Mouse (Mus musculus): ENCODE measurements at regions not wholly inside any gene's neighbourhood (a gene's known extent, or its start where the extent isn't known, plus 50 kb on each side); places are given as distances from the start of the nearest gene placed in this dataset.
"Not testable (repeated sequence)": the region's sequence is repeated elsewhere in the genome, so short reads cannot be mapped to it uniquely, and the experiment has no call there.

DNA sequence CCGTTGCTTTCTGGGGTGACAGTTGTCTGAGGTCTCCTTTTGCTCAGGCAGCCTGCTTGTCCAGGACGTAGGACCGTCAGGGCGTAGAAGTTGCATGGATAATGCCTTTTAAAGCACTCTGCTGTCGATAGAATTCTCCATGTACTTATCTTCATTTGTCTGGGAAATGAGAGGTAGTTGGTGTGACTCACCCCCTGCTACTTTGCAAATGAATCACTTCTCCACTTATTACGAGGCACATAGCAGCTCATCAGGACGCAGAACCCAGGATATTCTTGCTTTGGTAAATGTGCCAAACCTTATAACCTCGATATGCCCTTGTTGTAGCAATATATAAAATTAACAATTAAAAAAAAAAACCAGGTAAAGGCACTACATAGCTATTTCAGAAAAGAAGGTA is 159.7 kb upstream of the Smlr1 start:
- DNase-seq = no peak

DNA sequence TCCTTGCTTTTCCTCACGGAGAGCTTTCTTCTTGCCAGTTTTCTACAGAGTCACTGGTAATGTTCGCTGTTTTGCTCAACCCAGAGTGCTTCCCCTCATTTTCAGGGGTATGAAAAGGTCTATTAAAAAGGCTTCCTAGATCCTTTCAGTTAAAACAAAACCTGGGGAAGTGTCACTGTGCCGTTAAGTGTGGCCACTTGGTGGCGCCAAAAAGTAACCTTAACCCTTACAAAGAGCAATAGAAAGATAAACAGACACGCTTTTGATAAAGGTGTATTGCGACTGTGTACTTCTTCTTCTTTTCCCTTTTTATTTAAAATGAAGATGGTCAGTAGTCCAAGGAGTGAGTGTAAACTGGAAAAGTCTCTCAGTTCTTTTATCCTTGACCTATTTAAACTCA is 145.2 kb upstream of the Smlr1 start:
- peak; percentile 4 for DNase-seq

DNA sequence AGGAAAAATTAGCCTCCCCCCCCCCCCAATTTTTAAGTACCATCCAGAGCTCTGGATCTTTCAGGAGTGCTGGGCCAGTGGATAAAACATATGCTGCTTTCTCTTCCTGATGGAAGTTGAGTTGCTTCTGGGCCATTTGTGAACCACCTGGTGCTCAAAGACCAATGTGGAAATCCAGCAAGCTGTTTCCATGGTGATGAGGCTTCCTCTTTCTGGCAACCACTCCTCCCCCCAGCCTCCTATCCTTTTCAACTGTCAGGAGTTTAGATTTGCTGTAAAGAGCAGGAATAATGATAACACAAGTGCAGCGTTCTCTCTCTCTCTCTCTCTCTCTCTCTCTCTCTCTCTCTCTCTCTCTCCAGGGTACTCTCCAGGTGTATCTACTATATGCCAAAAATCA is 141.8 kb upstream of the Smlr1 start:
- no peak for DNase-seq

DNA sequence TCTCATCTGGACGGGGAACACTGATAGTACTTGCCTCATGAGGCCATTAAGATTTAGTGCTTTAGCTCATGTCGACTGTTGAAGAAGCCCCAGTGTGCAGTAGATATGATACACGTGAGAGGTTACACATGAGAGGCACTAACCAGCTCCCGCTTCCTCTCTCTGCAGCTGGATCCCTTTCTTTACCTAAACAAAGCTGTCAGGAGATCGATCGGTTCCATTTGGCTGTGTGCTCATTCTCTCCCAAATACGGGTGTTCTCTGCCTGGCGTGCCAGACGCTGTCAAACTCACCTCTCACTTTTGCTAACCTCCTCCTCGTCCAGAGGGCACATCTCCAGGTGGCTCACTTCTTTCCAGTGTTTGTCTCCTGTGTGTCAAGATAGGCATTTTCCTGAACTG is 139.3 kb upstream of the Smlr1 start:
- no peak for DNase-seq

DNA sequence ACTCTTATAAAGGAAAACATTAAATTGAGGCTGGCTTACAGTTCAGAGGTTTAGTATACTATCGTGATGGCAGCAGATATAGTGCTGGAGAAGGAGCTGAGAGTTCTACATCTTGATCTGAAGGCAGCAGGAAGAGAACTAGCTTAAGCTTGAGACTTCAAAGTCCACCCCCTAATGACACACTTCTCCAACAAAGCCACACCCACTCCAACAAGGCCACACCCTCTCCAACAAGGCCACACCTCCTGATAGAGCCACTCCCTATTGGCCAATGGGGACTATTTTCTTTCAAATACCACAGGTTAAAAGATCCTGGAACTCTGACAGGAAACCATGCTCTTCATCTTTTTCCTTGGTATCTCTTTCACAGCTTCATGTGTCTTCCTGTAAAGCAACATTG is 134.0 kb upstream of the Smlr1 start:
- no peak for DNase-seq

DNA sequence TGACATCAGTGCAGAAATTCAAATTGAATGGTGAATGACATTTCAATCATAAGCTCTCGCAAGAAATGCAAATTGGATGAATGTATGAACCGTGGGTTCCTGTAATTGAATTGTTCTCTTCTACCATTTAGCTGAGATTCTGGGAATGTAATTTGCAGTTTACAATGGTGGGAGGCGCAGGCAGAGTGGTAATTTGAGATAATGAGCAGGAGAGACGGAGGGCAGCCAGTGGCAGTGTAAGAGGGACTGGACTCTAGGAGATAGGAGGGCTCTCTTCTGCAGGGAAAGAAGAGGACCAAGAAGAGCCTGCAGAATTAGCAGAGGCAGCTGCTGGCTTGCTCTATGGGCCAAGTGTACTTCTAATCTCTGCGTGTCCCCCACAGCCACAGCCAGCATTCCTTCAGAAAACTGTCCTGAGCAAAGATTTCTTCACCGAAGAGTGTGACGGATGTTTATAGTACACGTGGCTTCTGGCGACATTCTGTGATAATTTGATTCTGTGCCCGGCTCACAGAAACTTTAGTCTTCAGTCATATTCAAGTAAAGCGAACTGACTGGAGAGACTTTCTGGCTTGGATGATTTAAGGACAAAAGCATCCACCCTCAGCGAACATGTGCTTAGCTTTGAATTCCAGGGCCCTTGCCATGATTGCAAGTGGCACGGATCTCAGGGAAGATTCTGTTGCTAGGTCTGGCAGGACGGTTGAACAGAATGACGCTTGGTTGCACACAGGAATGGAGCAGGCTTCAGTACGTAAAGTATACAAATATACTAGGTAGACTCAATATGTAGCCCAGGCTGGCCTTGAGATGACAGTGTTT is 116.9 kb upstream of the Smlr1 start:
- no peak for DNase-seq

DNA sequence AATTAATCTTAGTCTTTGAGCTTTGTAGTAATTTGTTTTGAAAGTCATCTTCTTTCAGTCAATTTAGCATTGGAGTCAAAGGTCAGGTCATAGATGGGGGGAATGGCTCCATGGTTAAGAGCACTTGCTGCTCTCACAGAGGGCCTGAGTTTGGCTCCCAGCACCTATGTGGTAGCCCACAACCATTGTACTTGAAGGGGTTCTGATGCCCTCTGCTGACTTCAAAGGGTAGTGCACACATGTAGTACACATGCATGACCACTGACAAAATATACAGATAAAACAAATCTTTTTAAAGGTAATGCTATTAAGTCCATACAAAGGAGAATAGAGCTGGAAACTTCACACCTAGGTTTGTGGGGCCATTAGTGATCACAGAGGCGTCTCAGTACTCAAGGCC is 111.7 kb upstream of the Smlr1 start:
- DNase-seq = no peak

DNA sequence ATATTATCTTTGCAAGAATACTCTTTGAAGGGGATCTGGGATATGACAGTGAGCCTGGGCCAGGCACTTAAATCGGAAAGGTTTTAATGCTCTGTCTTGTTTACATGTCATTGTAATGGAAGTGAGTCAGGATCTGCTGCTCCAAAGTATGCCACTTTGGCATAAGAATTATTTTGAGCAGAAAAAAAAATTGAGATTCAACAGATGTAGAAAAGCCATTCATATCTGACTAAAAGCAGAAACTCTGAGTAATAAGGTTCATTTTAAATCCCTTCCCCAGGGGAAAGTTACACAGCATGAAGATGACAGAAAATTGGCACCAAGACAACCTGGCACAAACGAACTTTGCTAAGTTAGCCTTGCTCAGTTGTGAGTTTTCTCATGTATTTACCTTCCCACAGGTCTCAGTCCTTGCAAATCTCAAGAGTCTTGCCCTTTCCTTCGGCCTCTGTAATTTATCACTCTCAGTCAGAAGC is 107.5 kb upstream of the Smlr1 start:
- no peak for DNase-seq

DNA sequence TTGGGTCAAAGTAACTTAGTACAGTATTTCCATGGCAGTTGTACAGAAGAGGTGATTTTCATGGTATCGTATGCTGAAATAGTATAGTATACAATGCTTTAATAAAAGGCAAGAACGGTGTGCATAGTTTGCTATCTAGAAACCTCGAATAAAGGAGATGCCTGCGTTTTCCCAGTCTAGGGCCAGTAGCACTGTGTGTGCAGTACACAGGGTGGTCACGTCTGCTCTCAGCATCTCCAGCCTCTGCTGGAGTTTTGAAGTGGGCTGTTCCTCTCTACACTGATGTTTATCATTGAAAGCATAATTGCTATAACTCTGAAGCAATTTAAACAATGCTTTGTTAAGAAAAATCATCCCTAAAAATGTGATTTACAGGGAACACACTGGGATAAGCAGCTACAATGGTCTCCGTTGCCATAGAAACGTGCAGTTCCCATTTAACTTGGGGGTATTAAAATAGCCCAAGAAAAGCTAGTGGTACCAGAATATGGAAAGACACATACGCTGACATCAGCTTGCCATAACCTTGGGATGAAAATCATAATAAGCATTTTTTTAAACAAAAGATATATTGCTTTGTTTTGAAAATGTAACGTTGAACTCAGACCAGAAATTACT is 106.1 kb upstream of the Smlr1 start:
- no peak for DNase-seq

DNA sequence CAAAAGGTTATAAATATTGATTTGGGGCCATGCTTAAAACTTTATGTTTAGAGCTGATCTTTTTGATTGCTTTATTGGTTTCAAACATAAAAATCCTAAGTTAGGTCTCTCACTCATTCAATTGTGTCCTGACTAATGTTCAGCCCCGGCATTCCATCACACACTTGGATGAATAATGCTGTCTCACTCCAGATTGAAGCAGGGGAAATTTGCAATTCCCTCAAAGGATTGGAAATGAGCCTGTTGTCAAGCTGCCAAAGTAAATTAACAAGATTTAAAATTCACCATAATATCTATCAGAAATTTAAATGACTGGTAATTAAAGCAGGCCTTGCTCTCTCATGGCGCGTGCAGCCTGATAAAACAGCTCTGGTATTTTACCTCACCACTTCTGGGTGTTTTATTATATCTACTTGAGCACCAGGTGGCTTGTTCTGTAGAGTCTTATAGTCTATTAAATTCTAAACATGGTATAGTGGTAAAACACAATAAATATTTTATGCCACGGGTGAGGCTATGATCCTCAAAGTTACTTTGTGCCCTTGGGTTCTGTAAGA is 97.1 kb upstream of the Smlr1 start:
- DNase-seq = no peak

DNA sequence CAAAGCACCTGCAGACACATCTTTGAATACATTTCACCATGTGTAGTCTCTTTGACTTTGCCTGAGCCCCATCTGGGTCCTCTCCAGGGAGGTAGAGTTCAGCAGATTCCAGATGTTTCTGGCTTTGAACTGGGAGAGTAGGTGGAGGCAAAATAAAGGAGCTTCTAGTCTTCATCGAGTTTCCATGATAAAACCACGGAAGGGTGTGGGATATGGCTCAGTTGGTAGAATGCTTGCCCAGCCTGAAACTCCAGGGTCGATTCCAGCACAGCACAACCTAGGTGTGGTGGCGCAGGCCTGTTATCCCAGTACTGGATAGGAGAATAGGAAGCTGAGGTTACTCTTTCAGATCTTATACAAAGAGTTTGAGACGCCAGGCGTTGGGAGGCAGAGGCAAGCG is 96.2 kb upstream of the Smlr1 start:
- DNase-seq = no peak

DNA sequence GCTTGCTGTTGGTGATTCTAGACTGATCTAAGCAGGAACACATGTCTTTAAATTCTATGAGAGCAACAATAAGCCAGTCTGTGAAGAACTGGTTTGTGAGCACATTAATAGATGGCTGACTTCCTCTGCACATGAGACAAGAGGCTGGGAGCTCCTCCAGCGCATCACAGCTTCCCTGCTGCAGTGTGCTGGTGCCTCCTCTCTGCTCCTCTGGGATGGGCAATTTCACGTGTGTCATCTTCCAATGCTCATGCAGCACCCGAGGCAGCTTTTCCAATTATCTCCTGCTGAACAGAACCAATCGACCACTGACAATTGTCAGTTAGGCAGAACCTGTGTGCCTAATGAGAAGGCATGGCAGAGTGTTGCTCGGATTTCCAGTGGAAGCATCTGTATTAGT is 86.5 kb upstream of the Smlr1 start:
- no peak for DNase-seq

DNA sequence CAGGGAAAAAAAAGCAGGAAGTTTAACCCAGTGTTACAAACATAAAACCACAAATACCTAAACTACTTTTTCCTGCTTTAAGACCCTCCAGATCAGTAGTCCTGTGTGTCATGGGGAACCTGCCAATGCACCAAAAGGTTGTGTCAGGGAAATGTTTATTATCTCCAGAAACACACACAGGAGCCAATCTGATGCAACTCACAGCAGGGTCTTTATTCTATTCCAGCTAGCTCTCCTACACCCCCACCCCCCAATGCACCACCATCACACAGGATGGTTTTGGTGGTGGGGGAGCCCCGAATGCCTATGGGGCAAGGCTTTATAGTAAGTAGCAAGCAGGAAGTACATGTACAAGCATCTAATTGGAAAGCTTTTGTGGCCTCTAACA is 85.7 kb upstream of the Smlr1 start:
- not testable (repeated sequence) for DNase-seq

DNA sequence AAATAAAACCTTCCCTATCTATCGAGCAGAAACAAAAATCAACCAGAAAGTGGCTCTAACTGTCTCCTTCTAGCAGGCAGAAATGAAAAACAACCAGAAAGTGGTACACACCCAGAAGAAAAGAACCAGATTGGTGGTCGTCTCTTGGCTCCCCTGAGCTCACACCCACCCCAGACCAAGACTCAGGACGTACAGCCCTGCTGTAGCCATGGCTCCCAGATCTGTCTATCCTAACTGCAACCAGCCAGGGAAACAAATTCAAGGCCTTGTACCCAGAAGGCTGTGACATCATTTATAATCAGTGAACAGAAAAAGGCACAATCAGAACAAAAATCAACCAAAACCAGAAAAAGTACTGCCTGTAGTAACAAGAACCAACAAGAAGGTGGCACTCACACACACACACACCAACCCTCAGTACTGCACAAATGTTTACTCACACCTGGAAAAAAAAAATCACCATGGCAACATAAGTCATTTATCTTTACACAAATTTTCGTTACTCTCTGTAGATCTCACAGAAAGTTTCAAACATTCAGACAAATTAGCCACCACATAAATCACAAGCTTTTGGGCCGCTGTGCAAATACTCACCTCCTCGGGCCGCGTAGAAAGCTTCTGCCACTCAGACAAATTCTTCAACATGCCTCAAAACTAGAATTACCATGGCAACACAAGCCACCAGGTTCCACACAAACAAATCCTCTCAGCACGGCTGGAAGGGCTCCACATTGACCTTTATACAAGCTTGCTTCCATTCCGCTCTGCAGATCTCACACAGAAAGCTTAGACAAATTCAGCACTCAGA is 85.1 kb upstream of the Smlr1 start:
- no peak for DNase-seq

DNA sequence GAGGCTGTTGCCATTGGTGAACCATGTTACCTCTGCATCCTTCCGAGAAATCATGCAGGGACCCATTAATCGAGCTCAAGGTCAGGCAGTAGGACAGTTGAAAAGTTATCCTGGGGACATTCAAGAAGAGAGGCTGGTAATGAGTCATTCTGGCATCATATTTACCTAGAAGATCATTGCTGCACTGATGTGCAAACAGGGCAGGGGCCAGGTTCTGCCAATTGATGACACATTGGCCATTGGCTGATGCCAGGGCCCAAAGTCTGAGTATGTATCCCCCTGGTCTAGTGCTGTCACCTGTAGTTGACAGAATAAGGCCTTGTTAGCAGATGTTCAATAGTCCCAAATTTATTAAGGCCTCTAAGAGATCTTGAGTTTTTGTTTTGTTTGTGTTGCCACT is 83.6 kb upstream of the Smlr1 start:
- no peak for DNase-seq

DNA sequence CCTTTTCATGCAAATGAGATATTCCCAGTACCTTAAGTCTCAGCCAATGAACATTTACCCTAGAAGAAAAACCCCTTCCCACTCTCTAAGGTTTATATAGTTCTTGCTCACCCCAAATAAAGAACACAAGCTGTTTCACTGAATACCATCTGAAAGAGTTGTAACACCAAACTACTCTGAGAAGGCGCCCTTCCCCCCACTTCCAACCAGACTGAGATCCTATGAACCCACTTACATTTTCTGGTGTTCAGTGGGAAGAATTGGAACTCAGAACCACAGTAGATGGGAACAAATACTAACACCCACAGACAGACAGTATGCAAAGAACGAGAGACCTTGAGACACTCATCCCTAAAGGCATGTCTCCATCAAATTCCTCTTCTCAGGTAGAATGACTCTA is 65.4 kb upstream of the Smlr1 start:
- no peak for DNase-seq

DNA sequence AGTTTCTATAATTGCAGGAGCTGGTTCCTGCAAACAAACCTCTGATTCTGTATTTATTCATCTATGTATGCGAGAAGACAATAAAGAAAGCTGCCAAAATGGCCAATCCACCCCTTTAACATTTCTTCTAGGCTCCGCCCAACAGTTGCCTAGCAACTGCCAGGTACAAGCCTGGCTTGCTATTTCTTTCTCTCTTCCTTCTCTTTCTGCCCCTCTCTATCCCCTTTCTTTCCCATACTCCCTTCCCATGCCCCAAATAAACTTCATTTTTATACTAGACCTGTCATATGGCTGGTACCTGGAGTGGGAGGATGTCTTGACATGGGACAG is 53.2 kb upstream of the Smlr1 start:
- no peak for DNase-seq

DNA sequence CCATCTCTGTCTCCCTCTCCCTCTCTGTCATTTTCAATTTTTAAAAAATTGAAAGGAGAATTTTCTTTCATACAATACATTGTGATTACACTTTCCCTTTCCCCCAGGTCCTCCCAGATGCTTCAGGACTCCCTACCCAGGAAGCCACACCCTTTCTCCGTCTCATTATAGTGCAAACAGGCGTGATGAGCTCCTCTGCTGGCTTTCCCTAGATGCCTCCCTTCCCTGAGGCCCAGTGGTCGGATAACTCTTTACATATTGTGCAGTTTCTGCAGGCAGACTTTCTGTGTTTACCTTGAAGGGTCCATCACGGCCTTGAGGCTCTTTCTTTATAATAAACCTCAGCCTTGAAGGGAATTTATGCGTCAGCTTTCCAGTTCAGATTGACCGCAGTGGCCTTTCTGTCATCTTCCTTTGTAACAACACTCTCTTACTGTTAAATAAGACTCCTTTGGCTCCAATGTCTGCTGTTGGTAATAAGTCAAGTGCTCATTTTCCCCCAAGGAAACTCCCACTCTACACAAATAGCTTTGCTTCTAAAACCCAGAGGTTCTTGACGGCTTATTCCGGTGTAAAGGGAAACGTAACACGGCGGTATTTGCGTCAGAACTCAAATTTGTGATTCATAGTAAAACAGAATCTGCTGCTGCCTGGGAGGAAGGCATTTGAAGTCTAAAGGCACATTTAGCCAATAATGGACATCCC is 52.7 kb upstream of the Smlr1 start:
- DNase-seq = no peak
